Mouse (Mus musculus): ENCODE measurements around the gene Tdrkh. TPM values are rescaled to one million over a fixed set of nuclear protein-coding genes. Genes with fewer than 3 reads are reported as not detected.

Gene Tdrkh
- polyA plus RNA-seq, 1 experiment from 2014 or later: 48.1 TPM

GRCm38 (mm10) chr3:94405561-94405960, 7.5 kb upstream of the Tdrkh start:
- Histone ChIP-seq H3K9me3 (ENCODE audit: control insufficient read depth, low read length) (no peaks in the 10 kb centered on the region), H3K36me3 (ENCODE audit: control insufficient read depth, insufficient read depth, low read length) (no peaks in the 10 kb centered on the region), H3K4me3 (ENCODE audit: low read depth, low read length) (no peak overlapping the region), H3K27me3 (ENCODE audit: control insufficient read depth, insufficient read depth, low read length) (no peaks in the 10 kb centered on the region), H3K4me2 (ENCODE audit: low read depth) (no peak overlapping the region), H3K9ac (ENCODE audit: low read length) (no peak overlapping the region), H3K27ac (ENCODE audit: low read depth, low read length) (no peak overlapping the region), H3K4me1 (ENCODE audit: control insufficient read depth, insufficient read depth, low read length) (peaks cover 4% of the 10 kb centered on the region; the same call in 1 of the 2 replicates)
- WGBS: 76% methylated on average over 4 of the region's 4 CpGs
- DNase-seq (ENCODE audit: low spot score): no peak
- ATAC-seq (ENCODE audit: insufficient read depth, low FRiP score, low TSS enrichment): no peak

- peak overlapping the region; percentile 52 for H3K4me3 ChIP-seq (ENCODE audit: low read depth, low read length)
- H3K36me3 ChIP-seq (ENCODE audit: control insufficient read depth, insufficient read depth, low read length): no peaks in the 10 kb centered on the region
- H3K27ac ChIP-seq (ENCODE audit: low read depth, low read length): peak overlapping the region; percentile 34; the same call in 1 of the 2 replicates
- no peaks in the 10 kb centered on the region for H3K9me3 ChIP-seq (ENCODE audit: control insufficient read depth, low read length)
- peak; percentile 53 for ATAC-seq (ENCODE audit: insufficient read depth, low FRiP score, low TSS enrichment)
- 12% methylated on average over 25 of the region's 25 CpGs for WGBS
- peak overlapping the region; percentile 85 for H3K4me2 ChIP-seq (ENCODE audit: low read depth)
- peaks cover 7% of the 10 kb centered on the region; the same call in 1 of the 2 replicates for H3K4me1 ChIP-seq (ENCODE audit: control insufficient read depth, insufficient read depth, low read length)
- H3K9ac ChIP-seq (ENCODE audit: low read length): peak overlapping the region; percentile 54
- no peaks in the 10 kb centered on the region for H3K27me3 ChIP-seq (ENCODE audit: control insufficient read depth, insufficient read depth, low read length)
- DNase-seq (ENCODE audit: low spot score): no peak
These were observed 543 bp upstream of the Tdrkh start for GRCm38 (mm10) chr3:94412530-94412929.

- ATAC-seq (ENCODE audit: insufficient read depth, low FRiP score, low TSS enrichment) (no peak), DNase-seq (ENCODE audit: low spot score) (no peak)
- Histone ChIP-seq H3K4me1 (ENCODE audit: control insufficient read depth, insufficient read depth, low read length) (no peaks in the 10 kb centered on the region), H3K9ac (ENCODE audit: low read length) (no peak overlapping the region), H3K27ac (ENCODE audit: low read depth, low read length) (no peak overlapping the region), H3K9me3 (ENCODE audit: control insufficient read depth, low read length) (no peaks in the 10 kb centered on the region), H3K4me2 (ENCODE audit: low read depth) (no peak overlapping the region), H3K4me3 (ENCODE audit: low read depth, low read length) (no peak overlapping the region), H3K36me3 (ENCODE audit: control insufficient read depth, insufficient read depth, low read length) (no peaks in the 10 kb centered on the region), H3K27me3 (ENCODE audit: control insufficient read depth, insufficient read depth, low read length) (no peaks in the 10 kb centered on the region)
- 84% methylated on average over 2 of the region's 2 CpGs for WGBS
These were observed 17.9 kb downstream of the Tdrkh start for GRCm38 (mm10) chr3:94430980-94431379.

GRCm38 (mm10) chr3:94434305-94434704, 21.2 kb downstream of the Tdrkh start:
- H3K4me1 ChIP-seq (ENCODE audit: control insufficient read depth, insufficient read depth, low read length): no peaks in the 10 kb centered on the region
- no peak overlapping the region for H3K27ac ChIP-seq (ENCODE audit: low read depth, low read length)
- ATAC-seq (ENCODE audit: insufficient read depth, low FRiP score, low TSS enrichment) (no peak), DNase-seq (ENCODE audit: low spot score) (no peak)
- H3K27me3 ChIP-seq (ENCODE audit: control insufficient read depth, insufficient read depth, low read length): no peaks in the 10 kb centered on the region
- H3K9me3 ChIP-seq (ENCODE audit: control insufficient read depth, low read length): no peaks in the 10 kb centered on the region
- H3K9ac ChIP-seq (ENCODE audit: low read length): no peak overlapping the region
- H3K4me3 ChIP-seq (ENCODE audit: low read depth, low read length): no peak overlapping the region
- no peaks in the 10 kb centered on the region for H3K36me3 ChIP-seq (ENCODE audit: control insufficient read depth, insufficient read depth, low read length)
- WGBS: 96% methylated on average over 2 of the region's 2 CpGs
- H3K4me2 ChIP-seq (ENCODE audit: low read depth): no peak overlapping the region

- DNase-seq (ENCODE audit: low spot score) (no peak), ATAC-seq (ENCODE audit: insufficient read depth, low FRiP score, low TSS enrichment) (no peak)
- WGBS: 86% methylated on average over 9 of the region's 9 CpGs
- no peaks in the 10 kb centered on the region for H3K4me1 ChIP-seq (ENCODE audit: control insufficient read depth, insufficient read depth, low read length)
- H3K9ac ChIP-seq (ENCODE audit: low read length): no peak overlapping the region
- no peaks in the 10 kb centered on the region for H3K9me3 ChIP-seq (ENCODE audit: control insufficient read depth, low read length)
- H3K4me3 ChIP-seq (ENCODE audit: low read depth, low read length): no peak overlapping the region
- H3K27me3 ChIP-seq (ENCODE audit: control insufficient read depth, insufficient read depth, low read length): no peaks in the 10 kb centered on the region
- H3K27ac ChIP-seq (ENCODE audit: low read depth, low read length): no peak overlapping the region
- no peaks in the 10 kb centered on the region for H3K36me3 ChIP-seq (ENCODE audit: control insufficient read depth, insufficient read depth, low read length)
- no peak overlapping the region for H3K4me2 ChIP-seq (ENCODE audit: low read depth)
These were observed 23.3 kb downstream of the Tdrkh start for GRCm38 (mm10) chr3:94436420-94436819.

GRCm38 (mm10) chr3:94441182-94441581, 28.1 kb downstream of the Tdrkh start:
- H3K27ac ChIP-seq (ENCODE audit: low read depth, low read length): no peak overlapping the region
- 41% methylated on average over 3 of the region's 3 CpGs for WGBS
- ATAC-seq (ENCODE audit: insufficient read depth, low FRiP score, low TSS enrichment) (no peak), DNase-seq (ENCODE audit: low spot score) (no peak)
- H3K9ac ChIP-seq (ENCODE audit: low read length): no peak overlapping the region
- no peaks in the 10 kb centered on the region for H3K9me3 ChIP-seq (ENCODE audit: control insufficient read depth, low read length)
- H3K27me3 ChIP-seq (ENCODE audit: control insufficient read depth, insufficient read depth, low read length): no peaks in the 10 kb centered on the region
- H3K36me3 ChIP-seq (ENCODE audit: control insufficient read depth, insufficient read depth, low read length): 0 out of 2 replicates have a peak, but pooled peaks cover 4% of the 10 kb centered on the region
- H3K4me3 ChIP-seq (ENCODE audit: low read depth, low read length): no peak overlapping the region
- 0 out of 2 replicates have a peak, but pooled peaks cover 3% of the 10 kb centered on the region for H3K4me1 ChIP-seq (ENCODE audit: control insufficient read depth, insufficient read depth, low read length)
- no peak overlapping the region for H3K4me2 ChIP-seq (ENCODE audit: low read depth)

GRCm38 (mm10) chr3:94442951-94443596, 30.0 kb downstream of the Tdrkh start, which contains the start of gene Mrpl9:
Gene Mrpl9 (plus strand): TSS chr3:94443318.
- WGBS: 2% methylated on average over 39 of the region's 39 CpGs
- Histone ChIP-seq H3K4me2 (ENCODE audit: low read depth) (peak within 1 kb of the TSS; percentile 82), H3K9ac (ENCODE audit: low read length) (peak within 1 kb of the TSS; percentile 87), H3K36me3 (ENCODE audit: control insufficient read depth, insufficient read depth, low read length) (peaks cover 11% of the 10 kb centered on the region; the same call in 1 of the 2 replicates), H3K4me1 (ENCODE audit: control insufficient read depth, insufficient read depth, low read length) (0 out of 2 replicates have a peak, but pooled peaks cover 3% of the 10 kb centered on the region), H3K27me3 (ENCODE audit: control insufficient read depth, insufficient read depth, low read length) (no peaks in the 10 kb centered on the region), H3K9me3 (ENCODE audit: control insufficient read depth, low read length) (no peaks in the 10 kb centered on the region), H3K27ac (ENCODE audit: low read depth, low read length) (0 out of 2 replicates have a peak within 1 kb of the TSS, but pooled peaks have one; percentile 29), H3K4me3 (ENCODE audit: low read depth, low read length) (peak within 1 kb of the TSS; percentile 92)
- peak; percentile 97 for DNase-seq (ENCODE audit: low spot score)
- ATAC-seq (ENCODE audit: insufficient read depth, low FRiP score, low TSS enrichment): peak; percentile 97

- ATAC-seq (ENCODE audit: insufficient read depth, low FRiP score, low TSS enrichment) (no peak), DNase-seq (ENCODE audit: low spot score) (no peak)
- Histone ChIP-seq H3K9me3 (ENCODE audit: control insufficient read depth, low read length) (no peaks in the 10 kb centered on the region), H3K9ac (ENCODE audit: low read length) (peak within 1 kb of the TSS; percentile 87), H3K4me1 (ENCODE audit: control insufficient read depth, insufficient read depth, low read length) (0 out of 2 replicates have a peak, but pooled peaks cover 3% of the 10 kb centered on the region), H3K36me3 (ENCODE audit: control insufficient read depth, insufficient read depth, low read length) (peaks cover 14% of the 10 kb centered on the region; the same call in 1 of the 2 replicates), H3K4me2 (ENCODE audit: low read depth) (peak within 1 kb of the TSS; percentile 82), H3K4me3 (ENCODE audit: low read depth, low read length) (peak within 1 kb of the TSS; percentile 92), H3K27me3 (ENCODE audit: control insufficient read depth, insufficient read depth, low read length) (no peaks in the 10 kb centered on the region), H3K27ac (ENCODE audit: low read depth, low read length) (0 out of 2 replicates have a peak within 1 kb of the TSS, but pooled peaks have one; percentile 29)
- WGBS: 1% methylated on average over 24 of the region's 24 CpGs
These were observed 30.5 kb downstream of the Tdrkh start, which contains the start of gene Oaz3 for GRCm38 (mm10) chr3:94443597-94443964. Gene Oaz3 (minus strand): TSS chr3:94443915.

- Histone ChIP-seq H3K27me3 (ENCODE audit: control insufficient read depth, insufficient read depth, low read length) (no peaks in the 10 kb centered on the region), H3K4me1 (ENCODE audit: control insufficient read depth, insufficient read depth, low read length) (no peaks in the 10 kb centered on the region), H3K9ac (ENCODE audit: low read length) (no peak overlapping the region), H3K36me3 (ENCODE audit: control insufficient read depth, insufficient read depth, low read length) (peaks cover 14% of the 10 kb centered on the region; the same call in 1 of the 2 replicates), H3K4me2 (ENCODE audit: low read depth) (no peak overlapping the region), H3K4me3 (ENCODE audit: low read depth, low read length) (no peak overlapping the region), H3K27ac (ENCODE audit: low read depth, low read length) (no peak overlapping the region), H3K9me3 (ENCODE audit: control insufficient read depth, low read length) (no peaks in the 10 kb centered on the region)
- no peak for ATAC-seq (ENCODE audit: insufficient read depth, low FRiP score, low TSS enrichment)
- DNase-seq (ENCODE audit: low spot score): no peak
- WGBS: 88% methylated on average over 2 of the region's 2 CpGs
These were observed 36.3 kb downstream of the Tdrkh start for GRCm38 (mm10) chr3:94449377-94449776.

Measured in neural tube, embryonic 11.5 days (tissue).